Mouse (Mus musculus) megakaryocyte, embryonic 14.5 days (primary cell): ENCODE results near the gene Ddx39. TPM values are rescaled to one million over a fixed set of nuclear protein-coding genes. Genes with fewer than 3 reads are reported as not detected.

Source experiments
- H3K27me3 ChIP-seq: replicated peaks from 2 replicates; pipeline ENCODE3; 2012; ENCODE audit warnings: inconsistent platforms
- H3K36me3 ChIP-seq: replicated peaks from 2 replicates; pipeline ENCODE3; 2012; ENCODE audit warnings: low read length, inconsistent platforms, mixed read lengths
- H3K4me1 ChIP-seq: 2 replicates; pipeline ENCODE4 v1.6.1; 2012; ENCODE audit warnings: inconsistent platforms
- H3K4me3 ChIP-seq: replicated peaks from 2 replicates; pipeline ENCODE3; 2012; ENCODE audit warnings: moderate library complexity, mild to moderate bottlenecking, inconsistent platforms
- H3K9me3 ChIP-seq: 2 replicates; pipeline ENCODE4 v1.6.1; 2012; ENCODE audit warnings: inconsistent platforms
- FLI1 ChIP-seq: IDR thresholded peaks from 2 replicates; pipeline ENCODE4 v1.6.1; 2012; ENCODE audit warnings: low read length, inconsistent platforms, mixed read lengths
- GATA1 ChIP-seq: IDR thresholded peaks from 3 replicates; pipeline ENCODE4 v1.6.1; 2012; ENCODE audit warnings: mixed read lengths, low read length, inconsistent platforms, borderline replicate concordance
- polyA plus RNA-seq: library from polyadenylated mRNA; stranded (reverse); fragments of >175 nt; gene quantifications from 2 replicates; pipeline ENCODE4 v1.2.3, GENCODE M21; 2012; ENCODE audit warnings: low replicate concordance; ENCODE audit not compliant: insufficient read depth

The Ddx39 gene
- 7.5 and 18.1 TPM in 2 replicates for polyA plus RNA-seq

- no peak for TF ChIP-seq FLI1
- no peak for TF ChIP-seq GATA1
- Histone ChIP-seq H3K4me3 (peak within 1 kb of the TSS; percentile 98), H3K27me3 (no peaks in the 10 kb centered on the region), H3K36me3 (peaks cover 22% of the 10 kb centered on the region), H3K9me3 (no peaks in the 10 kb centered on the region), H3K4me1 (peaks cover 52% of the 10 kb centered on the region)
Measured at GRCm38 (mm10) chr8:83715031-83715690, at the start of gene Ddx39. Gene Ddx39 (plus strand): TSS chr8:83715177.

- TF ChIP-seq GATA1 (no peak), FLI1 (no peak)
- H3K9me3 ChIP-seq, result 0 out of 2 replicates have a peak, but pooled peaks cover 7% of the 10 kb centered on the region
Measured at GRCm38 (mm10) chr8:83665969-83666865, 48.8 kb upstream of the Ddx39 start, which contains the start of gene Ptger1. Gene Ptger1 (plus strand): TSS chr8:83666678.

GRCm38 (mm10) chr8:83666866-83667234, 48.1 kb upstream of the Ddx39 start:
- no peak overlapping the region for H3K4me3 ChIP-seq
- 0 out of 2 replicates have a peak, but pooled peaks cover 7% of the 10 kb centered on the region for H3K9me3 ChIP-seq
- TF ChIP-seq GATA1 (no peak), FLI1 (no peak)
- H3K4me1 ChIP-seq, result peaks cover 47% of the 10 kb centered on the region
- H3K36me3 ChIP-seq, result peaks cover 99% of the 10 kb centered on the region
- H3K27me3 ChIP-seq, result no peaks in the 10 kb centered on the region

More at GRCm38 (mm10) chr8:83665969-83666865, 48.8 kb upstream of the Ddx39 start, which contains the start of gene Ptger1:
- no peaks in the 10 kb centered on the region for H3K27me3 ChIP-seq
- peaks cover 99% of the 10 kb centered on the region for H3K36me3 ChIP-seq
- no peak within 1 kb of the TSS for H3K4me3 ChIP-seq
- H3K4me1 ChIP-seq, result peaks cover 53% of the 10 kb centered on the region

GRCm38 (mm10) chr8:83667526-83667925, 47.5 kb upstream of the Ddx39 start:
- H3K4me1 ChIP-seq, result peaks cover 40% of the 10 kb centered on the region
- H3K4me3 ChIP-seq, result no peak overlapping the region
- no peaks in the 10 kb centered on the region for H3K27me3 ChIP-seq
- 0 out of 2 replicates have a peak, but pooled peaks cover 7% of the 10 kb centered on the region for H3K9me3 ChIP-seq
- TF ChIP-seq FLI1, result no peak
- H3K36me3 ChIP-seq, result peaks cover 99% of the 10 kb centered on the region

GRCm38 (mm10) chr8:83668010-83668916, 46.7 kb upstream of the Ddx39 start:
- Histone ChIP-seq H3K4me3 (no peak overlapping the region), H3K9me3 (0 out of 2 replicates have a peak, but pooled peaks cover 7% of the 10 kb centered on the region), H3K36me3 (peaks cover 99% of the 10 kb centered on the region), H3K4me1 (peaks cover 35% of the 10 kb centered on the region), H3K27me3 (no peaks in the 10 kb centered on the region)
- TF ChIP-seq FLI1, result no peak
- no peak for TF ChIP-seq GATA1

GRCm38 (mm10) chr8:83669013-83669412, 46.0 kb upstream of the Ddx39 start:
- TF ChIP-seq FLI1, result no peak
- TF ChIP-seq GATA1, result no peak
- Histone ChIP-seq H3K9me3 (0 out of 2 replicates have a peak, but pooled peaks cover 7% of the 10 kb centered on the region), H3K27me3 (no peaks in the 10 kb centered on the region), H3K4me1 (peaks cover 35% of the 10 kb centered on the region), H3K4me3 (no peak overlapping the region), H3K36me3 (peaks cover 99% of the 10 kb centered on the region)

- Histone ChIP-seq H3K27me3 (no peaks in the 10 kb centered on the region), H3K36me3 (peaks cover 100% of the 10 kb centered on the region), H3K4me1 (peaks cover 9% of the 10 kb centered on the region; the same call in 1 of the 2 replicates), H3K4me3 (no peak overlapping the region), H3K9me3 (0 out of 2 replicates have a peak, but pooled peaks cover 7% of the 10 kb centered on the region)
- TF ChIP-seq FLI1 (no peak), GATA1 (no peak)
Measured at GRCm38 (mm10) chr8:83672936-83673335, 42.0 kb upstream of the Ddx39 start.

- no peak overlapping the region for H3K4me3 ChIP-seq
- H3K4me1 ChIP-seq, result peaks cover 9% of the 10 kb centered on the region; the same call in 1 of the 2 replicates
- TF ChIP-seq GATA1 (no peak), FLI1 (no peak)
- no peaks in the 10 kb centered on the region for H3K27me3 ChIP-seq
- H3K36me3 ChIP-seq, result peaks cover 100% of the 10 kb centered on the region
- no peaks in the 10 kb centered on the region for H3K9me3 ChIP-seq
Measured at GRCm38 (mm10) chr8:83674497-83674896, 40.5 kb upstream of the Ddx39 start.

GRCm38 (mm10) chr8:83679866-83680265, 35.1 kb upstream of the Ddx39 start:
- Histone ChIP-seq H3K4me1 (peaks cover 21% of the 10 kb centered on the region), H3K4me3 (no peak overlapping the region), H3K27me3 (no peaks in the 10 kb centered on the region), H3K9me3 (no peaks in the 10 kb centered on the region), H3K36me3 (peaks cover 100% of the 10 kb centered on the region)
- TF ChIP-seq FLI1 (no peak), GATA1 (no peak)
